Mouse (Mus musculus) heart, postnatal 0 days (tissue): Measurements from ENCODE around the gene Zan.

ENCODE experiments used
- CTCF ChIP-seq: IDR thresholded peaks from 2 replicates; pipeline ENCODE4 v1.5.1; 2016; ENCODE audit warnings: antibody characterized with exemption, control low read depth, low read depth
- EP300 ChIP-seq: IDR thresholded peaks from 2 replicates; pipeline ENCODE4 v1.6.1; 2016; ENCODE audit warnings: antibody characterized with exemption, low read depth

- TF ChIP-seq EP300 = no peak
- TF ChIP-seq CTCF = peak; percentile 7; the same call in 1 of the 2 replicates
These were observed 118.5 kb downstream of the Zan start for GRCm38 (mm10) chr5:137358382-137358781.
